Mouse (Mus musculus): ENCODE data around the gene Dcst2. TPM values are rescaled to one million over a fixed set of nuclear protein-coding genes. Genes with fewer than 3 reads are reported as not detected.

The Dcst2 gene
- polyA plus RNA-seq, 1 experiment from 2014 or later, result 10.0 TPM

GRCm38 (mm10) chr3:89387632-89388031 lies 25.9 kb downstream of the Dcst2 start:
- WGBS, result 40% methylated on average over 11 of the region's 11 CpGs
- peaks cover 6% of the 10 kb centered on the region; the same call in 1 of the 2 replicates for H3K4me1 ChIP-seq (replicated peaks; ENCODE audit: control insufficient read depth, insufficient read depth, low read length)
- TF ChIP-seq CTCF (IDR thresholded peaks at IDR 0.05; ENCODE audit: low read depth), result peak; percentile 31; the same call in 1 of the 2 replicates
- no peaks in the 10 kb centered on the region for H3K27me3 ChIP-seq (replicated peaks; ENCODE audit: control insufficient read depth, insufficient read depth, low read length)
- peak overlapping the region; percentile 85 for H3K4me2 ChIP-seq (replicated peaks; ENCODE audit: low read depth)
- H3K4me3 ChIP-seq (ENCODE audit: low read depth, low read length), result peak overlapping the region; percentile 26
- ATAC-seq, result no peak
- no peaks in the 10 kb centered on the region for H3K9me3 ChIP-seq (ENCODE audit: control insufficient read depth)
- H3K36me3 ChIP-seq (ENCODE audit: control insufficient read depth, insufficient read depth), result peaks cover 11% of the 10 kb centered on the region; the same call in 1 of the 2 replicates
- peak overlapping the region; percentile 97 for H3K27ac ChIP-seq (ENCODE audit: low read depth, low read length)
- peak overlapping the region; percentile 40; the same call in 1 of the 2 replicates for H3K9ac ChIP-seq (ENCODE audit: low read depth, low read length)

GRCm38 (mm10) chr3:89388134-89388881 lies 26.5 kb downstream of the Dcst2 start:
- H3K4me1 ChIP-seq (replicated peaks; ENCODE audit: control insufficient read depth, insufficient read depth, low read length), result peaks cover 6% of the 10 kb centered on the region; the same call in 1 of the 2 replicates
- ATAC-seq, result peak; percentile 85
- peak overlapping the region; percentile 26 for H3K4me3 ChIP-seq (ENCODE audit: low read depth, low read length)

GRCm38 (mm10) chr3:89388901-89389740 lies 27.3 kb downstream of the Dcst2 start:
- TF ChIP-seq CTCF (IDR thresholded peaks at IDR 0.05; ENCODE audit: low read depth), result no peak
- H3K9ac ChIP-seq (ENCODE audit: low read depth, low read length), result 0 out of 2 replicates have a peak overlapping the region, but pooled peaks have one; percentile 83
- ATAC-seq, result peak; percentile 40

More at GRCm38 (mm10) chr3:89388134-89388881, 26.5 kb downstream of the Dcst2 start:
- H3K4me2 ChIP-seq (replicated peaks; ENCODE audit: low read depth), result peak overlapping the region; percentile 85
- H3K9me3 ChIP-seq (ENCODE audit: control insufficient read depth), result no peaks in the 10 kb centered on the region
- H3K9ac ChIP-seq (ENCODE audit: low read depth, low read length), result peak overlapping the region; percentile 40; the same call in 1 of the 2 replicates
- WGBS, result 34% methylated on average over 11 of the region's 11 CpGs
- H3K36me3 ChIP-seq (ENCODE audit: control insufficient read depth, insufficient read depth), result peaks cover 11% of the 10 kb centered on the region; the same call in 1 of the 2 replicates
- H3K27ac ChIP-seq (ENCODE audit: low read depth, low read length), result peak overlapping the region; percentile 97
- TF ChIP-seq CTCF (IDR thresholded peaks at IDR 0.05; ENCODE audit: low read depth), result no peak
- H3K27me3 ChIP-seq (replicated peaks; ENCODE audit: control insufficient read depth, insufficient read depth, low read length), result no peaks in the 10 kb centered on the region

GRCm38 (mm10) chr3:89390111-89390515 lies 28.3 kb downstream of the Dcst2 start:
- 17% methylated on average over 5 of the region's 5 CpGs for WGBS
- peak overlapping the region; percentile 83; the same call in 1 of the 2 replicates for H3K9ac ChIP-seq (ENCODE audit: low read depth, low read length)
- peak overlapping the region; percentile 85 for H3K4me2 ChIP-seq (replicated peaks; ENCODE audit: low read depth)

More at GRCm38 (mm10) chr3:89388901-89389740, 27.3 kb downstream of the Dcst2 start:
- Histone ChIP-seq H3K36me3 (ENCODE audit: control insufficient read depth, insufficient read depth) (peaks cover 6% of the 10 kb centered on the region; the same call in 1 of the 2 replicates), H3K9me3 (ENCODE audit: control insufficient read depth) (no peaks in the 10 kb centered on the region), H3K4me1 (replicated peaks; ENCODE audit: control insufficient read depth, insufficient read depth, low read length) (peaks cover 6% of the 10 kb centered on the region; the same call in 1 of the 2 replicates), H3K27ac (ENCODE audit: low read depth, low read length) (peak overlapping the region; percentile 97), H3K4me3 (ENCODE audit: low read depth, low read length) (no peak overlapping the region), H3K27me3 (replicated peaks; ENCODE audit: control insufficient read depth, insufficient read depth, low read length) (no peaks in the 10 kb centered on the region), H3K4me2 (replicated peaks; ENCODE audit: low read depth) (peak overlapping the region; percentile 85)
- 38% methylated on average over 5 of the region's 6 CpGs for WGBS

GRCm38 (mm10) chr3:89390699-89391662 lies 29.2 kb downstream of the Dcst2 start:
- peak overlapping the region; percentile 85 for H3K4me2 ChIP-seq (replicated peaks; ENCODE audit: low read depth)
- no peaks in the 10 kb centered on the region for H3K36me3 ChIP-seq (ENCODE audit: control insufficient read depth, insufficient read depth)
- H3K9ac ChIP-seq (ENCODE audit: low read depth, low read length), result peak overlapping the region; percentile 83
- peaks cover 6% of the 10 kb centered on the region; the same call in 1 of the 2 replicates for H3K4me1 ChIP-seq (replicated peaks; ENCODE audit: control insufficient read depth, insufficient read depth, low read length)
- no peaks in the 10 kb centered on the region for H3K27me3 ChIP-seq (replicated peaks; ENCODE audit: control insufficient read depth, insufficient read depth, low read length)
- no peak for ATAC-seq
- TF ChIP-seq CTCF (IDR thresholded peaks at IDR 0.05; ENCODE audit: low read depth), result no peak
- H3K9me3 ChIP-seq (ENCODE audit: control insufficient read depth), result no peaks in the 10 kb centered on the region
- peak overlapping the region; percentile 76 for H3K4me3 ChIP-seq (ENCODE audit: low read depth, low read length)
- 16% methylated on average over 19 of the region's 19 CpGs for WGBS
- peak overlapping the region; percentile 97 for H3K27ac ChIP-seq (ENCODE audit: low read depth, low read length)

More at GRCm38 (mm10) chr3:89390111-89390515, 28.3 kb downstream of the Dcst2 start:
- no peak for ATAC-seq
- no peaks in the 10 kb centered on the region for H3K27me3 ChIP-seq (replicated peaks; ENCODE audit: control insufficient read depth, insufficient read depth, low read length)
- H3K4me3 ChIP-seq (ENCODE audit: low read depth, low read length), result peak overlapping the region; percentile 76
- H3K4me1 ChIP-seq (replicated peaks; ENCODE audit: control insufficient read depth, insufficient read depth, low read length), result peaks cover 6% of the 10 kb centered on the region; the same call in 1 of the 2 replicates
- no peak for TF ChIP-seq CTCF (IDR thresholded peaks at IDR 0.05; ENCODE audit: low read depth)
- peak overlapping the region; percentile 97 for H3K27ac ChIP-seq (ENCODE audit: low read depth, low read length)
- H3K36me3 ChIP-seq (ENCODE audit: control insufficient read depth, insufficient read depth), result no peaks in the 10 kb centered on the region; the same call in 1 of the 2 replicates
- H3K9me3 ChIP-seq (ENCODE audit: control insufficient read depth), result no peaks in the 10 kb centered on the region
